Mouse (Mus musculus) layer of hippocampus, adult 18-20 months (tissue): ENCODE measurements around the gene Ppp2r2d. TPM values are rescaled to one million over a fixed set of nuclear protein-coding genes. Genes with fewer than 3 reads are reported as not detected.

ENCODE experiments used
- DNase-seq, 2 experiments: peaks; one replicate each; pipeline ENCODE4 v3.0.0; 2022; ENCODE audit warnings: low spot score in 2 of 2
- long read RNA-seq: library from polyadenylated mRNA; stranded (forward); transcript quantifications from one replicate; pipeline ENCODE4 v2.0.0, GENCODE M21; 2021
- total RNA-seq, 2 experiments: library from RNA; stranded (reverse); gene quantifications; 2 replicates each; pipeline ENCODE4 v1.2.3; 2021

Gene Ppp2r2d
- 10 to 100 TPM; 63.0 to 64.0 TPM for total RNA-seq
- long read RNA-seq, transcript Ppp2r2d-207 (8 exons, 1,938 nt), result minor isoform, 5 of 62 reads
- long read RNA-seq, transcript Ppp2r2d-201 (9 exons, 2,081 nt), result major isoform, 27 of 62 reads
- long read RNA-seq, partial matches to known transcripts, result 5 of 62 reads
- long read RNA-seq, other reads (novel, unspliced or antisense), result 25 of 62 reads

- peak; percentile 94 to 95 for DNase-seq
These were observed at the start of gene Ppp2r2d, which contains the start of gene Mapk1ip1 for GRCm38 (mm10) chr7:138845544-138846391. Gene Ppp2r2d (plus strand): TSS chr7:138846079. Gene Mapk1ip1 (minus strand): TSS chr7:138846273.

GRCm38 (mm10) chr7:138803386-138803785 is 42.5 kb upstream of the Ppp2r2d start:
- no peak for DNase-seq

GRCm38 (mm10) chr7:138807146-138807545 is 38.7 kb upstream of the Ppp2r2d start:
- no peak for DNase-seq

GRCm38 (mm10) chr7:138813213-138813875 is 32.5 kb upstream of the Ppp2r2d start:
- no peak for DNase-seq

- no peak for DNase-seq
These were observed 27.6 kb upstream of the Ppp2r2d start for GRCm38 (mm10) chr7:138818314-138818713.

GRCm38 (mm10) chr7:138824423-138824822 is 21.5 kb upstream of the Ppp2r2d start:
- DNase-seq, result no peak

- no peak for DNase-seq
These were observed 20.7 kb upstream of the Ppp2r2d start for GRCm38 (mm10) chr7:138824995-138825756.

- peak; percentile 40 to 76 for DNase-seq
These were observed 18.1 kb upstream of the Ppp2r2d start for GRCm38 (mm10) chr7:138827812-138828211.

- DNase-seq, result no peak
These were observed 10.9 kb upstream of the Ppp2r2d start for GRCm38 (mm10) chr7:138835028-138835427.

- DNase-seq, result peak; percentile 78 to 93
These were observed 5.3 kb upstream of the Ppp2r2d start for GRCm38 (mm10) chr7:138840594-138841021.

- DNase-seq, result no peak
These were observed 4.3 kb upstream of the Ppp2r2d start for GRCm38 (mm10) chr7:138841436-138842151.

- DNase-seq, result no peak
These were observed 2.5 kb upstream of the Ppp2r2d start for GRCm38 (mm10) chr7:138843421-138843820.

GRCm38 (mm10) chr7:138845111-138845510 is 768 bp upstream of the Ppp2r2d start:
- DNase-seq, result no peak

- DNase-seq, result peak in 1 of 2 experiments; percentile 30
These were observed 668 bp downstream of the Ppp2r2d start for GRCm38 (mm10) chr7:138846502-138846991.

GRCm38 (mm10) chr7:138847316-138848027 is 1.6 kb downstream of the Ppp2r2d start:
- DNase-seq, result no peak

- no peak for DNase-seq
These were observed 2.4 kb downstream of the Ppp2r2d start for GRCm38 (mm10) chr7:138848028-138848920.

GRCm38 (mm10) chr7:138850083-138850482 is 4.2 kb downstream of the Ppp2r2d start:
- DNase-seq, result no peak

GRCm38 (mm10) chr7:138853417-138854031 is 7.6 kb downstream of the Ppp2r2d start:
- no peak for DNase-seq
